In the genomic region with DNA sequence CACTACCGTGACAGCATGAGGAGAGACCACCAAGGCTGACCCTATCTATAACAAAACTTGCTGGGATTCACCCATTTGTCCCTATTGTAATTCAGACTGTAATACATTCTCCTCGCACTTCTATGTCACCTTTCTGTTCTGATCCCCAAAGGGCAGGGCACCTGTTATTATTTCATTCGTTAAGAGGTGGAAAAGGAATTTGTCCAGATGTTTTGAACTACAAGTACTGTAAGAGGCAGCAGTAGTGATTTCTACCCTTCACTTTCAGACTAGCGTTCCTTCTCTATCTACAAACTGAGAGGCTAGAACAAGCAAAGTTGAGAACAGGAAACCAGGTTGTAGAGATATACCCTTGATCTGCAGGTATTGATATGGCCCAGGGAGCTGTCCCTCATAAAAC, we compare ENCODE assay signal across 23 mouse cellular contexts. TPM values are rescaled to one million over a fixed set of nuclear protein-coding genes. Genes with fewer than 3 reads are reported as not detected.
"Had no signal": no experiment of that assay in that cellular context is flagged by ENCODE, and none has a peak within 500 bp of the region (broad histone marks: within the 10 kb centered on the region; RNA-seq: fewer than 3 reads in every experiment).

No protein-coding gene starts in this region.

- H3K27me3 ChIP-seq: liver, embryonic 13.5 days; megakaryocyte, embryonic 14.5 days; midbrain, embryonic 13.5 days; neural tube, embryonic 13.5 days had no signal

- DNase-seq: kidney, adult 2 months; kidney, postnatal 25 days; layer of hippocampus, adult 9-11 months; liver, embryonic 13.5 days; retina, postnatal 1 day; right cerebral cortex, postnatal 25 days; spleen, adult 18-20 months; thymus, adult 18-20 months; thymus, postnatal 36 days had no signal

- H3K27ac ChIP-seq: kidney, postnatal 0 days; layer of hippocampus, adult 2 months; liver, embryonic 13.5 days; midbrain, embryonic 10.5 days; midbrain, embryonic 13.5 days; neural tube, embryonic 13.5 days had no signal

- H3K4me3 ChIP-seq: layer of hippocampus, adult 2 months; liver, embryonic 13.5 days; megakaryocyte, embryonic 14.5 days; midbrain, embryonic 10.5 days; midbrain, embryonic 13.5 days; myocyte; neural tube, embryonic 13.5 days had no signal

- ATAC-seq: intestine, postnatal 0 days; midbrain, embryonic 13.5 days; midbrain, embryonic 16.5 days had no signal

- H3K9me3 ChIP-seq: liver, embryonic 13.5 days; midbrain, embryonic 10.5 days; midbrain, embryonic 13.5 days; neural tube, embryonic 13.5 days had no signal

- H3K4me1 ChIP-seq: liver, embryonic 13.5 days; megakaryocyte, embryonic 14.5 days; midbrain, embryonic 10.5 days; midbrain, embryonic 13.5 days; neural tube, embryonic 13.5 days had no signal

- H3K4me2 ChIP-seq: liver, embryonic 13.5 days; midbrain, embryonic 13.5 days; neural tube, embryonic 13.5 days had no signal

- H3K36me3 ChIP-seq: liver, embryonic 13.5 days; midbrain, embryonic 10.5 days; midbrain, embryonic 13.5 days; neural tube, embryonic 13.5 days had no signal

- H3K9ac ChIP-seq: liver, embryonic 13.5 days; midbrain, embryonic 13.5 days; neural tube, embryonic 13.5 days had no signal

RNA-seq across cellular contexts. Expression of a gene that starts 6.8 kb away (rescaled TPM):
- polyA plus RNA-seq: kidney, embryonic 14.5 days; kidney, postnatal 0 days; limb, embryonic 11.5 days; limb, embryonic 14.5 days; liver, adult 2 months; liver, embryonic 13.5 days; midbrain, embryonic 10.5 days; midbrain, embryonic 16.5 days; myocyte; urinary bladder, adult 2 months had no signal
